Mouse (Mus musculus): ENCODE data around the gene Rilpl1. TPM values are rescaled to one million over a fixed set of nuclear protein-coding genes. Genes with fewer than 3 reads are reported as not detected.

Rilpl1 gene
- polyA plus RNA-seq, 1 experiment from 2014 or later = 9.7 TPM

DNA sequence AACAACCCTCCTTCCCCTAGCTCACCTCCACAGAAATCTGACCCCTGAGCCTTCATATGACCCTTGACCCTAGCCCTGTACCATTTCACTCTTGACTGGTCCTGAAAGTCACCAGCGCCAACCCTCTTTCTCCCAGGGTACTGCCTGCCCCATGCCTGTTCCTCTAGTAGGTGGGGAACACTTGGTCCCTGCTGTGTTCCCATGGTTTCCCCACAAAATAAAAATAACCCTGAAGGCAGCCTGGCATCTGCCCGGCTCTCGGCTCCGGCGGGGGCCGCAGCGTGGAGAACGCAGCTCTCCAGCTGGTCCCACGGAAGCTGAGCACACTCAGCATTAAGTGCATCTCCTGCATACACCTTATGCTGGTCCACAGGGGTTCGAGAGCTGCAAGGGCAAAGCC lies 12.5 kb downstream of the Rilpl1 start:
- no peaks in the 10 kb centered on the region for H3K9me3 ChIP-seq (ENCODE audit: control insufficient read depth, low read length)
- WGBS = 81% methylated on average over 10 of the region's 10 CpGs
- H3K27ac ChIP-seq (ENCODE audit: low read length) = no peak overlapping the region
- peaks cover 5% of the 10 kb centered on the region; the same call in 1 of the 2 replicates for H3K36me3 ChIP-seq (ENCODE audit: control insufficient read depth, insufficient read depth)
- H3K4me2 ChIP-seq (ENCODE audit: low read length) = no peak overlapping the region
- no peak for ATAC-seq
- no peak overlapping the region for H3K4me3 ChIP-seq (replicated peaks; ENCODE audit: low read length)
- no peaks in the 10 kb centered on the region for H3K27me3 ChIP-seq (replicated peaks; ENCODE audit: control insufficient read depth, insufficient read depth, low read length)
- no peaks in the 10 kb centered on the region for H3K4me1 ChIP-seq (replicated peaks; ENCODE audit: control insufficient read depth, insufficient read depth, low read length)
- no peak overlapping the region for H3K9ac ChIP-seq (replicated peaks; ENCODE audit: low read depth, low read length)

DNA sequence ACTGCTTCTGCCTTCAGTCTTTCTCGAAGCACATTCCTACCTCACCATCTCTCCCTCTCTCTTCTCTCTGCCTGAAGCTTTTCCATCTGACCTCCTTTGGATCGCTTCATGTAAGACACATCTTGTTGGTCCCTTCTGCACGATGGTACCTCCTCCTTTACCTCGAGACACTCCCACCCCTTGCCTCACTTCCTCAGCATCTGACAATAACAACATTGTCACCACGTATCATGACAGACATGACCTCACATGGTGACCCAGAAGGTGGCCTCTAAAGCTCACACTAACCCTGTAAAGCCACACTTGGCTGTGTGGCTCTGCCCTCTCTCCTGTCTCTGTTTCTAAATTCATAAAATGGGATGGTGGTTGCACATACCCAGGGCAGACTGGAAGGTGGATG lies 15.4 kb downstream of the Rilpl1 start:
- no peak for ATAC-seq

DNA sequence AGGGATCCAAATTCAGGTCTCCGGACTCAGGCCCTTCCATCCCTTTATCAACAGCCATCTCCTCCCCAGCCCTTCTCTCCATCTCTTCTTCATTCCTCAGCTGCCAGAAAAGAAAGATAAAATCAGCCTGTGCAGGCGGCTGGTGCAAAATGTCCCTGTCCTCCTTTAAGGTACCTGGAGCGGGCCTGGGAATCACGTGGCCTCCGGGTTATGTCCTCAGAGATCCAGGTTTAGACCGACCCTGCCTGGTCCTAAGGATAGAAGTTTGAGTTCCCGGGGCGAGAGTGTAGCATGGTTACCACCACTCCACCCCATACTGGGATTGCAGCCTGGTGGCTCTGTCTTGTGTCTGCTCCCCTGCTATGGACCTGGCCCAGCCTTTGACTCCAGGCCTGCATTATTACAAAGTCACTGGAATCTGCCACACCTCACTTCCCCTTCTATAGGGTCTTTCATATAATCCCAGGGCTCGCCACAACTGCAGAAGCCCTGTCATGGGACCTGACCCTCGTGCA lies 20.6 kb downstream of the Rilpl1 start:
- Histone ChIP-seq H3K27me3 (replicated peaks; ENCODE audit: control insufficient read depth, insufficient read depth, low read length) (no peaks in the 10 kb centered on the region), H3K4me2 (ENCODE audit: low read length) (no peak overlapping the region), H3K4me3 (replicated peaks; ENCODE audit: low read length) (no peak overlapping the region), H3K27ac (ENCODE audit: low read length) (no peak overlapping the region), H3K4me1 (replicated peaks; ENCODE audit: control insufficient read depth, insufficient read depth, low read length) (no peaks in the 10 kb centered on the region), H3K9ac (replicated peaks; ENCODE audit: low read depth, low read length) (no peak overlapping the region), H3K9me3 (ENCODE audit: control insufficient read depth, low read length) (no peaks in the 10 kb centered on the region), H3K36me3 (ENCODE audit: control insufficient read depth, insufficient read depth) (peaks cover 12% of the 10 kb centered on the region; the same call in 1 of the 2 replicates)
- no peak for ATAC-seq
- 93% methylated on average over 10 of the region's 10 CpGs for WGBS

More for the DNA sequence above, 15.4 kb downstream of the Rilpl1 start:
- 88% methylated on average over 5 of the region's 5 CpGs for WGBS
- H3K9ac ChIP-seq (replicated peaks; ENCODE audit: low read depth, low read length) = no peak overlapping the region
- no peak overlapping the region for H3K27ac ChIP-seq (ENCODE audit: low read length)
- no peaks in the 10 kb centered on the region for H3K9me3 ChIP-seq (ENCODE audit: control insufficient read depth, low read length)
- H3K36me3 ChIP-seq (ENCODE audit: control insufficient read depth, insufficient read depth) = peaks cover 12% of the 10 kb centered on the region; the same call in 1 of the 2 replicates
- no peaks in the 10 kb centered on the region for H3K4me1 ChIP-seq (replicated peaks; ENCODE audit: control insufficient read depth, insufficient read depth, low read length)
- no peak overlapping the region for H3K4me2 ChIP-seq (ENCODE audit: low read length)
- no peaks in the 10 kb centered on the region for H3K27me3 ChIP-seq (replicated peaks; ENCODE audit: control insufficient read depth, insufficient read depth, low read length)
- H3K4me3 ChIP-seq (replicated peaks; ENCODE audit: low read length) = no peak overlapping the region

DNA sequence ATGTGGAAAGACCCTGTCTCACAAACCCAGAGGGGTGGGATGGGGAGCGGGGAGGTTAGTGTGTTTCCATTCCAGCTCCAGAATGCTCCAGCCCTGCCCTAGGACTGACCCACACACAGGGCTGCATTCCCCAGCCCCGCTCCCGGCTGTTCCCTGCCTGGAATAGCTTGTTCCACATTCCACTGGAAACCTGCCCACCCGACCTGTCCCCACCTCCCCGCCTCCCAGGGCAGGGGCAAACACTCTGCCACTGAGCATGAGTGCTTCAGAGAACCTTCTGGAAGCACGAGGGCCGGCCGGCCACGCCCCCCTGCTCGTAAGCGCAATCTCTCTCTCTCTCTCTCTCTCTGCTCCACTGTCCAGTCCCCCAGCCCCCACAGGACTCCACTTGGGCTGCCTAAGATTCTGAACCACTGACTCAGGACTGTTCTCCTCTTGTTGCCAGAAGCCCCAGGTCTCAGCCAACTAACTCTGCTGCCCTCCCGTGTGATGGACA lies 21.4 kb downstream of the Rilpl1 start:
- Histone ChIP-seq H3K9me3 (ENCODE audit: control insufficient read depth, low read length) (no peaks in the 10 kb centered on the region), H3K27me3 (replicated peaks; ENCODE audit: control insufficient read depth, insufficient read depth, low read length) (no peaks in the 10 kb centered on the region), H3K4me1 (replicated peaks; ENCODE audit: control insufficient read depth, insufficient read depth, low read length) (no peaks in the 10 kb centered on the region), H3K4me2 (ENCODE audit: low read length) (no peak overlapping the region), H3K27ac (ENCODE audit: low read length) (no peak overlapping the region), H3K4me3 (replicated peaks; ENCODE audit: low read length) (no peak overlapping the region), H3K36me3 (ENCODE audit: control insufficient read depth, insufficient read depth) (peaks cover 12% of the 10 kb centered on the region; the same call in 1 of the 2 replicates), H3K9ac (replicated peaks; ENCODE audit: low read depth, low read length) (no peak overlapping the region)
- WGBS = 78% methylated on average over 12 of the region's 12 CpGs
- no peak for ATAC-seq

DNA sequence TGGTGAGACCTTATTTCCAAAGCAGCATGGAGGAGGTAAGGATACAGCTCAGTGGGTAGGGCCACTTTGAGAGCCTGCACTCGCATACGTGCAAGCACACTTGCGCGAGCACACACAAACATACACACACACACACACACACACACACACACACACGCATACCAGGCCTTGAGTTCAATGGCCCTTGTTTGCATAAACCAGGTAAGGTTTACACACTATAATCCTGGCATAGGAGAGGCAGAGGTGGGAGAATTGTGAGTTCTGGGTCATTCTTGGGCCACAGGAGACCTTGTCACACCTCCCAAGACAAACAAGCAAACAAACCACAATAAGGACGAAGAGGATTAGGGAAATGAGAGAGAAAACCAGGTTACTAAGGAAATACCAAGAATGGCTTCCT lies 22.0 kb downstream of the Rilpl1 start:
- 90% methylated on average over 6 of the region's 6 CpGs for WGBS
- Histone ChIP-seq H3K4me1 (replicated peaks; ENCODE audit: control insufficient read depth, insufficient read depth, low read length) (no peaks in the 10 kb centered on the region), H3K9me3 (ENCODE audit: control insufficient read depth, low read length) (no peaks in the 10 kb centered on the region), H3K27me3 (replicated peaks; ENCODE audit: control insufficient read depth, insufficient read depth, low read length) (no peaks in the 10 kb centered on the region), H3K27ac (ENCODE audit: low read length) (no peak overlapping the region), H3K36me3 (ENCODE audit: control insufficient read depth, insufficient read depth) (peaks cover 10% of the 10 kb centered on the region; the same call in 1 of the 2 replicates), H3K9ac (replicated peaks; ENCODE audit: low read depth, low read length) (no peak overlapping the region), H3K4me2 (ENCODE audit: low read length) (no peak overlapping the region), H3K4me3 (replicated peaks; ENCODE audit: low read length) (no peak overlapping the region)
- ATAC-seq = no peak

DNA sequence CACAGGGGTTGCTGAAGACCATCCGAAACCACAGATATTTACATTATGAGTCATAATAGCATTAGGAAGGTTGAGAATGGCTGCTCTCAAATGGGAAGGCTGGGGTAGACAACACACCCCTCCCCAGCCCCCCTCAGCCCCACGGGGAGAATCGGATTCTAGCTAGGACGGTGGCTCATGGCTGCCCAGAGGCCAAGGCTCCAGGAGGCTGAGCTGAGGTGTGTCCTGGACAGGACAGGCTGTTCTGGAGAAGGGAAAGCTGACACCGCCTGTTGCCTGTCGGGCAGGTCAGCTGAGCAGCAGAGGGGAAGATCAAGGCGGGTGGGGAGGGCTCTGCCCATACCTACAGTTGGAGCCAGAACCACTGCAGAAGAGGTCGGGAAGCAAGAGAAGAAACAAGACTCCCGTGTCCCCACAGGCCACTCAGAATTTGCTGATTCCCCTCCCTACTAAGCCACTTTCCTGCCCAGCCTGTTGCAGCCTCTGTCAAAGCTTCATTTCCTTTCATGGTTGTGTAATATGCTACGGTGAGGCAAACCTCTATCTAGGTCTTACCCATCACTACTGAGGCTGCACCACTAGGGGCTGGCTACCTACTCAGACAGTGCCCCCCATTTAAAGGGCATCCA lies 24.3 kb downstream of the Rilpl1 start:
- no peak overlapping the region for H3K27ac ChIP-seq (ENCODE audit: low read length)
- no peak for ATAC-seq
- no peaks in the 10 kb centered on the region for H3K27me3 ChIP-seq (replicated peaks; ENCODE audit: control insufficient read depth, insufficient read depth, low read length)
- H3K4me1 ChIP-seq (replicated peaks; ENCODE audit: control insufficient read depth, insufficient read depth, low read length) = no peaks in the 10 kb centered on the region
- no peak overlapping the region for H3K4me2 ChIP-seq (ENCODE audit: low read length)
- no peaks in the 10 kb centered on the region; the same call in 1 of the 2 replicates for H3K36me3 ChIP-seq (ENCODE audit: control insufficient read depth, insufficient read depth)
- 87% methylated on average over 10 of the region's 10 CpGs for WGBS
- no peak overlapping the region for H3K4me3 ChIP-seq (replicated peaks; ENCODE audit: low read length)
- H3K9me3 ChIP-seq (ENCODE audit: control insufficient read depth, low read length) = no peaks in the 10 kb centered on the region
- no peak overlapping the region for H3K9ac ChIP-seq (replicated peaks; ENCODE audit: low read depth, low read length)

DNA sequence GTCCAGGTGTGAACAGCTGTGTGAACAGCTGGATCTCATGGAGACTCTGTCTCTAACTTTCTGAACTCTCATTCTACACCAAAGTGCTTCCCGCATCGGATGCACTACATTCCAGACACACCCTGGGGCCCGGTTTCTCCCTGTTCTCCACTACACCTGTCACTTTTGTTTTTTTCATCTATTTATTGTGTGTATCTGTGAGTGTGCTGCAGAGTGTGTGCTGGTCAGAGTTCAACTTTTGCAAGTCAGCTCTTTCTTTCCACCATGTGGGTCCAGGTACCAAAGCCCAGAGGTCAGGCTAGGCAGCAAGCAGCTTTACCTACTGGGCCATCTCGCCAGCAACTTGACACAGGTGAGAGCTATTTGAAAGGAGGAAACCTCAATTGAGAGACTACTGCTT lies 26.0 kb downstream of the Rilpl1 start:
- Histone ChIP-seq H3K9me3 (ENCODE audit: control insufficient read depth, low read length) (no peaks in the 10 kb centered on the region), H3K27ac (ENCODE audit: low read length) (no peak overlapping the region), H3K4me2 (ENCODE audit: low read length) (no peak overlapping the region), H3K9ac (replicated peaks; ENCODE audit: low read depth, low read length) (no peak overlapping the region), H3K4me1 (replicated peaks; ENCODE audit: control insufficient read depth, insufficient read depth, low read length) (no peaks in the 10 kb centered on the region), H3K27me3 (replicated peaks; ENCODE audit: control insufficient read depth, insufficient read depth, low read length) (no peaks in the 10 kb centered on the region), H3K36me3 (ENCODE audit: control insufficient read depth, insufficient read depth) (no peaks in the 10 kb centered on the region; the same call in 1 of the 2 replicates), H3K4me3 (replicated peaks; ENCODE audit: low read length) (no peak overlapping the region)
- no peak for ATAC-seq
- WGBS = 96% methylated on average over 4 of the region's 4 CpGs

DNA sequence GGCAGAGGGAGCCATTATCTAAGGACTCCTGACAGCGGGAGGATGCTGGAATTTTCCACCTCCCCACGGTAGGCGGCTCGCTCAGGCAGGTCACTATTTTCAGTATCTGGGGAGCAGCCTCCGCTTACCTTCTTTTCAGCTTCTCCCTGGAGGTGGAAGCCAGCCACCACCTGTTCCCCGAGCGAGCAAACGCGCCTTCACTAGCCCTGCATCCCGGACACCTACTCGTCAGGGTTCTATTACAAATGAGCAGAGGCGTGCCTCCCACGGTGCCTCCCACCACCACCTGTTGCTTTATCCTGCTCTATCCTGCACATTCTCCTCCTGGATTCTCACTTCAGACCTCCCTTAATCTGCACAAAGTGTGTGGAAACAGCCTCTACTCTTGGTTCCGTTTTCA lies 27.4 kb downstream of the Rilpl1 start:
- Histone ChIP-seq H3K9ac (replicated peaks; ENCODE audit: low read depth, low read length) (no peak overlapping the region), H3K4me1 (replicated peaks; ENCODE audit: control insufficient read depth, insufficient read depth, low read length) (no peaks in the 10 kb centered on the region), H3K4me3 (replicated peaks; ENCODE audit: low read length) (no peak overlapping the region), H3K9me3 (ENCODE audit: control insufficient read depth, low read length) (no peaks in the 10 kb centered on the region), H3K27ac (ENCODE audit: low read length) (no peak overlapping the region), H3K4me2 (ENCODE audit: low read length) (no peak overlapping the region), H3K36me3 (ENCODE audit: control insufficient read depth, insufficient read depth) (no peaks in the 10 kb centered on the region; the same call in 1 of the 2 replicates), H3K27me3 (replicated peaks; ENCODE audit: control insufficient read depth, insufficient read depth, low read length) (no peaks in the 10 kb centered on the region)
- ATAC-seq = no peak
- WGBS = 64% methylated on average over 14 of the region's 14 CpGs

DNA sequence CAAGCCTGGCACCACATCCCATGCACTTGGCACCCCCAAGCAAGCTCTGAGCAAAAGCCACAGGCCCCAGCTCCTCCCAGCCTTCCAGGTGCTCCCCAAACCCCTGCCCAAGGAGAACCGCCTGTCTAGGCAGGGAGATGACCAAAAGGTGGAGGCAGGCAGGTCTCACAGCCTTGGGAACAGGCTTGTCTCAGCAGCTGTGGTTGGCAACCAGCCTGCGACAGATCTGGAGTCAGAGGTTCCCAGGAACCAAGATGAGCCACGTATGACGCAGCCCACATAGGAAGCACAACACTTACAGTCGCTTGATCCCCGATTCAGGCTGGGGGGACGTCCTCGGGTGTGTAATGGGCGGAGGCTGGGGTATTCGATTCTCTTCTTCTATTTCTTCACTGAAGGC lies 29.6 kb downstream of the Rilpl1 start:
- ATAC-seq = no peak
- Histone ChIP-seq H3K9me3 (ENCODE audit: control insufficient read depth, low read length) (no peaks in the 10 kb centered on the region), H3K9ac (replicated peaks; ENCODE audit: low read depth, low read length) (no peak overlapping the region), H3K36me3 (ENCODE audit: control insufficient read depth, insufficient read depth) (no peaks in the 10 kb centered on the region; the same call in 1 of the 2 replicates), H3K4me3 (replicated peaks; ENCODE audit: low read length) (no peak overlapping the region), H3K27me3 (replicated peaks; ENCODE audit: control insufficient read depth, insufficient read depth, low read length) (no peaks in the 10 kb centered on the region), H3K4me1 (replicated peaks; ENCODE audit: control insufficient read depth, insufficient read depth, low read length) (no peaks in the 10 kb centered on the region), H3K4me2 (ENCODE audit: low read length) (no peak overlapping the region), H3K27ac (ENCODE audit: low read length) (no peak overlapping the region)
- 91% methylated on average over 10 of the region's 10 CpGs for WGBS

Measured in forebrain, embryonic 16.5 days (tissue).